Mouse (Mus musculus) MEL (cell line): ENCODE data around the gene Trp53tg5.

Experiments
- GATA1 ChIP-seq: IDR thresholded peaks from 2 replicates; pipeline ENCODE4 v1.6.1; 2011; ENCODE audit warnings: low read depth, low read length, improper control_type of control experiment
- JUND ChIP-seq: IDR thresholded peaks from 2 replicates; pipeline ENCODE4 v1.6.1; 2011; ENCODE audit warnings: low read depth, mild to moderate bottlenecking, improper control_type of control experiment, low read length
- POLR2A ChIP-seq, 2 experiments: IDR thresholded peaks; 2 replicates each; pipeline ENCODE4 v1.6.1; 2011 to 2012; ENCODE audit warnings: low read length in 2 of 2, mild to moderate bottlenecking in 2 of 2, control low read depth in 1 of 2, improper control_type of control experiment in 1 of 2, low read depth in 1 of 2, moderate library complexity in 1 of 2; ENCODE audit not compliant: control insufficient read depth in 1 of 2, insufficient read depth in 1 of 2, poor library complexity in 1 of 2
- SIN3A ChIP-seq: IDR thresholded peaks from 2 replicates; pipeline ENCODE4 v1.6.1; 2012; ENCODE audit warnings: low read length, improper control_type of control experiment, inconsistent platforms
- USF1 ChIP-seq: IDR thresholded peaks from 2 replicates; pipeline ENCODE4 v1.6.1; 2014; ENCODE audit warnings: low read depth, mild to moderate bottlenecking, inconsistent platforms, low read length, improper control_type of control experiment, moderate library complexity

- TF ChIP-seq JUND (no peak), SIN3A (no peak), GATA1 (no peak), POLR2A (IDR thresholded peaks at IDR 0.05; ENCODE audit: control insufficient read depth in 1 of 2, insufficient read depth in 1 of 2, low read depth in 1 of 2, low read length in 2 of 2, poor library complexity in 1 of 2) (no peak), USF1 (no peak)
These were observed 3.3 kb downstream of the Trp53tg5 start for GRCm38 (mm10) chr2:164470254-164470653.
